Mouse (Mus musculus) midbrain, embryonic 12.5 days (tissue): Measurements from ENCODE around the gene Plagl1. TPM values are rescaled to one million over a fixed set of nuclear protein-coding genes. Genes with fewer than 3 reads are reported as not detected.

ENCODE experiments used
- ATAC-seq: fragments of 200-750 bp; cut with Nextera tagmentation; 2 replicates; pipeline ENCODE4 v1.8.0; 2017; ENCODE audit warnings: low read depth, moderate TSS enrichment, moderate library complexity; ENCODE audit not compliant: low FRiP score
- H3K27ac ChIP-seq: fragments of 300-500 bp; sonication (generic); replicated peaks from 2 replicates; pipeline ENCODE4 v1.5.1; 2016; ENCODE audit warnings: mild to moderate bottlenecking
- H3K27me3 ChIP-seq: fragments of 300-500 bp; sonication (generic); 2 replicates; pipeline ENCODE4 v1.6.1; 2016; ENCODE audit warnings: mild to moderate bottlenecking
- H3K36me3 ChIP-seq: fragments of 300-500 bp; sonication (generic); 2 replicates; pipeline ENCODE4 v1.6.1; 2016
- H3K4me1 ChIP-seq: fragments of 300-500 bp; sonication (generic); 2 replicates; pipeline ENCODE4 v1.6.1; 2016
- H3K4me2 ChIP-seq: fragments of 300-500 bp; sonication (generic); replicated peaks from 2 replicates; pipeline ENCODE4 v1.6.1; 2016; ENCODE audit warnings: mild to moderate bottlenecking, moderate library complexity
- H3K4me3 ChIP-seq: fragments of 300-500 bp; sonication (generic); 2 replicates; pipeline ENCODE4 v1.5.1; 2016; ENCODE audit warnings: mild to moderate bottlenecking
- H3K9ac ChIP-seq: fragments of 300-500 bp; sonication (generic); replicated peaks from 2 replicates; pipeline ENCODE4 v1.6.1; 2016; ENCODE audit warnings: mild to moderate bottlenecking, moderate library complexity
- H3K9me3 ChIP-seq: fragments of 300-500 bp; sonication (generic); 2 replicates; pipeline ENCODE4 v1.6.1; 2016; ENCODE audit warnings: mild to moderate bottlenecking
- WGBS: fragments of 180-500 bp; shearing (Covaris S2); methylation state at CpG from one replicate; pipeline ENCODE4 v1.1.7; 2016; 5-methylcytosine and 5-hydroxymethylcytosine counted together
- polyA plus RNA-seq: library from polyadenylated mRNA; unstranded; fragments of >200 nt; fragmentation: Nextera tagmentation; extraction: Ambion mirVana; gene quantifications from 2 replicates; pipeline ENCODE4 v1.2.1, GENCODE M21; 2016

Plagl1 gene
- polyA plus RNA-seq, 1 experiment from 2014 or later, result 77.2 TPM

- Histone ChIP-seq H3K4me3 (no peak overlapping the region), H3K9me3 (no peaks in the 10 kb centered on the region)
- ATAC-seq, result no peak
Measured at GRCm38 (mm10) chr10:13180211-13180610, 119.9 kb downstream of the Plagl1 start.

More at GRCm38 (mm10) chr10:13180211-13180610, 119.9 kb downstream of the Plagl1 start:
- Histone ChIP-seq H3K36me3 (peaks cover 85% of the 10 kb centered on the region), H3K27ac (no peak overlapping the region), H3K4me2 (no peak overlapping the region), H3K27me3 (no peaks in the 10 kb centered on the region), H3K9ac (no peak overlapping the region), H3K4me1 (no peaks in the 10 kb centered on the region)
- 92% methylated on average over 7 of the region's 7 CpGs for WGBS

Other genes starting within 250 kb of the Plagl1 start
- 37.3 and 41.2 TPM in 2 replicates for gene Utrn, start 191.1 kb upstream of the Plagl1 start, polyA plus RNA-seq
- gene Stx11, start 96.2 kb upstream of the Plagl1 start, polyA plus RNA-seq, result 1.4 and 1.7 TPM in 2 replicates
- 30.3 and 32.2 TPM in 2 replicates for gene Sf3b5, start 55.2 kb upstream of the Plagl1 start, polyA plus RNA-seq
- not detected in 2 replicates for gene Zc2hc1b, start 117.5 kb downstream of the Plagl1 start, polyA plus RNA-seq
- gene Ltv1, start 132.7 kb downstream of the Plagl1 start, polyA plus RNA-seq, result 55.0 and 57.0 TPM in 2 replicates